ENCODE assay signal across 21 mouse cellular contexts in genomic region chr4:56617661-56618360, GRCm38 (mm10).
DNase-seq lines count a peak whose midpoint lies in the region; ATAC-seq and TF ChIP-seq lines count a peak whose summit lies in the region.
"Had no signal": no experiment of that assay in that cellular context is flagged by ENCODE, and none has a peak within 500 bp of the region (broad histone marks: within the 10 kb centered on the region; RNA-seq: fewer than 3 reads in every experiment).

No protein-coding gene starts in this region.

- no peak for TF ChIP-seq EP300 in stomach, postnatal 0 days (optimal IDR thresholded peaks at IDR 0.05)

- H3K36me3 ChIP-seq in midbrain, embryonic 16.5 days (ENCODE audit: control insufficient read depth, insufficient read depth, low read length): no peaks in the 10 kb centered on the region
- no peaks in the 10 kb centered on the region for H3K36me3 ChIP-seq in midbrain, embryonic 11.5 days (ENCODE audit: control insufficient read depth, insufficient read depth, low read length)
- no peaks in the 10 kb centered on the region for H3K36me3 ChIP-seq in stomach, postnatal 0 days (ENCODE audit: control insufficient read depth, insufficient read depth, low read length)
- H3K36me3 ChIP-seq: forebrain, embryonic 10.5 days; heart, embryonic 15.5 days; limb, embryonic 12.5 days; liver, embryonic 12.5 days; neural tube, embryonic 12.5 days had no signal

- H3K9me3 ChIP-seq in midbrain, embryonic 16.5 days (replicated peaks; ENCODE audit: control insufficient read depth, low read length, poor library complexity, severe bottlenecking): no peaks in the 10 kb centered on the region
- H3K9me3 ChIP-seq in midbrain, embryonic 11.5 days (ENCODE audit: control insufficient read depth, low read length): no peaks in the 10 kb centered on the region
- no peaks in the 10 kb centered on the region for H3K9me3 ChIP-seq in stomach, postnatal 0 days (ENCODE audit: control insufficient read depth, low read length)
- H3K9me3 ChIP-seq: forebrain, embryonic 10.5 days; heart, embryonic 15.5 days; limb, embryonic 12.5 days; liver, embryonic 12.5 days; neural tube, embryonic 12.5 days had no signal

- no peak overlapping the region for H3K4me2 ChIP-seq in midbrain, embryonic 16.5 days (ENCODE audit: low read length)
- no peak overlapping the region for H3K4me2 ChIP-seq in midbrain, embryonic 11.5 days
- H3K4me2 ChIP-seq in stomach, postnatal 0 days (replicated peaks; ENCODE audit: low read depth): no peak overlapping the region
- H3K4me2 ChIP-seq: heart, embryonic 15.5 days; limb, embryonic 12.5 days; liver, embryonic 12.5 days; lung, embryonic 14.5 days; neural tube, embryonic 12.5 days had no signal

- H3K27me3 ChIP-seq in midbrain, embryonic 16.5 days (ENCODE audit: control insufficient read depth, insufficient read depth, low read depth, low read length): no peaks in the 10 kb centered on the region
- H3K27me3 ChIP-seq in midbrain, embryonic 11.5 days (ENCODE audit: control insufficient read depth, insufficient read depth, low read length): no peaks in the 10 kb centered on the region
- no peaks in the 10 kb centered on the region for H3K27me3 ChIP-seq in stomach, postnatal 0 days (ENCODE audit: control insufficient read depth, insufficient read depth, low read length)
- H3K27me3 ChIP-seq: heart, embryonic 15.5 days; liver, embryonic 12.5 days; neural tube, embryonic 12.5 days had no signal

- DNase-seq in frontal cortex, postnatal 36 days (ENCODE audit: low spot score in 2 of 2): no peak
- DNase-seq in midbrain, embryonic 11.5 days (ENCODE audit: low spot score, missing footprints): no peak
- peak; percentile 64 for DNase-seq in adrenal gland, postnatal 10 days
- peak; percentile 7 for DNase-seq in retina, embryonic 14.5 days (ENCODE audit: low spot score)
- DNase-seq in stomach, postnatal 0 days (ENCODE audit: low spot score): no peak
- no peak for DNase-seq in cerebellum, adult 11 months
- DNase-seq: cerebellum, adult 18-20 months; cerebellum, postnatal 25 days; embryo, embryonic 11 days; forebrain, postnatal 0 days; heart, adult 18-20 months; kidney, adult 11 months; lung, embryonic 14.5 days had no signal

- H3K27ac ChIP-seq in midbrain, embryonic 16.5 days (ENCODE audit: low read length): no peak overlapping the region
- H3K27ac ChIP-seq in midbrain, embryonic 11.5 days (ENCODE audit: low read depth, low read length): no peak overlapping the region
- H3K27ac ChIP-seq in stomach, postnatal 0 days (replicated peaks): no peak overlapping the region
- H3K27ac ChIP-seq: forebrain, embryonic 10.5 days; heart, embryonic 15.5 days; limb, embryonic 12.5 days; liver, embryonic 12.5 days; neural tube, embryonic 12.5 days had no signal

- peak; percentile 41 for ATAC-seq in frontal cortex, adult (ENCODE audit: low TSS enrichment)
- ATAC-seq in midbrain, embryonic 16.5 days: 0 out of 2 replicates have a peak, but pooled peaks have one; percentile 36
- ATAC-seq in midbrain, embryonic 11.5 days (ENCODE audit: low FRiP score): no peak
- no peak for ATAC-seq in stomach, postnatal 0 days (ENCODE audit: low FRiP score, low TSS enrichment)
- ATAC-seq: forebrain, postnatal 0 days; hindbrain, embryonic 16.5 days; liver, embryonic 12.5 days had no signal

- whole genome bisulfite sequencing in midbrain, embryonic 16.5 days: 61% methylated on average over 10 of the region's 10 CpGs
- WGBS in midbrain, embryonic 11.5 days: 85% methylated on average over 10 of the region's 10 CpGs
- WGBS in stomach, postnatal 0 days: 60% methylated on average over 10 of the region's 10 CpGs

- no peak overlapping the region for H3K4me3 ChIP-seq in midbrain, embryonic 16.5 days (ENCODE audit: low read depth, low read length)
- no peak overlapping the region for H3K4me3 ChIP-seq in midbrain, embryonic 11.5 days (ENCODE audit: low read depth, low read length)
- no peak overlapping the region for H3K4me3 ChIP-seq in stomach, postnatal 0 days (ENCODE audit: low read depth, low read length)
- H3K4me3 ChIP-seq: forebrain, embryonic 10.5 days; heart, embryonic 15.5 days; limb, embryonic 12.5 days; liver, embryonic 12.5 days; neural tube, embryonic 12.5 days had no signal

- H3K9ac ChIP-seq in midbrain, embryonic 16.5 days (ENCODE audit: low read depth, low read length): no peak overlapping the region
- no peak overlapping the region for H3K9ac ChIP-seq in midbrain, embryonic 11.5 days (ENCODE audit: low read length)
- H3K9ac ChIP-seq in stomach, postnatal 0 days (ENCODE audit: low read length): no peak overlapping the region
- H3K9ac ChIP-seq: forebrain, postnatal 0 days; heart, embryonic 15.5 days; limb, embryonic 12.5 days; liver, embryonic 12.5 days; lung, embryonic 14.5 days; neural tube, embryonic 12.5 days had no signal

- TF ChIP-seq CTCF in stomach, postnatal 0 days (IDR thresholded peaks at IDR 0.05; ENCODE audit: low read depth): no peak

- H3K4me1 ChIP-seq in midbrain, embryonic 16.5 days (ENCODE audit: control insufficient read depth, insufficient read depth, low read length): no peaks in the 10 kb centered on the region
- H3K4me1 ChIP-seq in midbrain, embryonic 11.5 days (ENCODE audit: control insufficient read depth, insufficient read depth, low read length): no peaks in the 10 kb centered on the region
- no peaks in the 10 kb centered on the region for H3K4me1 ChIP-seq in stomach, postnatal 0 days (replicated peaks; ENCODE audit: control insufficient read depth, insufficient read depth)
- H3K4me1 ChIP-seq: forebrain, embryonic 10.5 days; limb, embryonic 12.5 days; liver, embryonic 12.5 days; neural tube, embryonic 12.5 days had no signal

Comparison
In these comparisons a context has a peak if more than half of its experiments do, and no peak if none do; other contexts are left out.
1. ATAC-seq: peak in frontal cortex, adult (single experiment) and midbrain, embryonic 16.5 days (single experiment); none in midbrain, embryonic 11.5 days (single experiment) and stomach, postnatal 0 days (single experiment).
2. DNase-seq: peak in adrenal gland, postnatal 10 days (single experiment) and retina, embryonic 14.5 days (single experiment); none in frontal cortex, postnatal 36 days (0 of 2), midbrain, embryonic 11.5 days (single experiment), stomach, postnatal 0 days (single experiment) and cerebellum, adult 11 months (single experiment).